Mouse (Mus musculus): ENCODE results near the gene Mfap4.

The Mfap4 gene

DNA sequence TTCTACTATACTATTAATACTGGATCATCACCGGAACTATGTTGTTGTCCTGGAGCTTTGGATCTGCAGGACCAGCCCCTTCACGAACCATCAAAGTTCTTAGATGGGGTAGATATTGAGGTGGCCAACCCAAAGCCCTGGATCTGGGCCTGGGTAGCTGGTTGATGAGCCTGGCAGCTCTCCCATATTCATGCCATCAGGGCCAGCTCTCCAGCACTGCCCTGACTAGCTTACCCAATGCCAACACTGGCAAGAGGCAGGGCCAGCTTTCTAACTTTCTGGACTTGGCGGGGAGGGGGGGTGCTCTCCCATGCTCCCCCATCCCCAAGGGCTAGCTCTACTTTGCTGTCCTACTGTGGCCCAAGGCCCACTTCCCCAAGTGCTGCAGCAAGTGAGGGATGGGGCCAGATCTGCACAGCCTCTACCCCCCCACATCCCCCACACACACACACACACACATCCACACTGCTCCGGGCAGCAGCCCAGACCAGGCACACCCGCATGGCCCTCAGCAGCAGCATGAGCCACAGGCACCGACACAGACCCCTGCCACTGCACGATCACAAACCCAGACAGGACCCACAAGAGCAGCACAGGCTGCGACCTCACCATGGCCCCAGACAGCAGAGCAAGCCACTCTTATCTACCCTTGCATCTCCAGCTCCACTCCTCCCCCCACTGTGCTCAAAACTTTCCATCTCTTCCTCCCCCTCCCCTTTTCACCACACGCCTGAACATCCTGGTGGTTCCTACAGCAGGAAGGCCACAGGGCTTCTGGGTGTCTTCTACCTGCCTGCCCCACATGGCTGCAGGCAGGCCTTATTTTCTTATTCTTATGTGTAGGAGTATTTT lies 3.8 kb upstream of the Mfap4 start:
- DNase-seq (ENCODE audit: low spot score in 2 of 2): no peak

DNA sequence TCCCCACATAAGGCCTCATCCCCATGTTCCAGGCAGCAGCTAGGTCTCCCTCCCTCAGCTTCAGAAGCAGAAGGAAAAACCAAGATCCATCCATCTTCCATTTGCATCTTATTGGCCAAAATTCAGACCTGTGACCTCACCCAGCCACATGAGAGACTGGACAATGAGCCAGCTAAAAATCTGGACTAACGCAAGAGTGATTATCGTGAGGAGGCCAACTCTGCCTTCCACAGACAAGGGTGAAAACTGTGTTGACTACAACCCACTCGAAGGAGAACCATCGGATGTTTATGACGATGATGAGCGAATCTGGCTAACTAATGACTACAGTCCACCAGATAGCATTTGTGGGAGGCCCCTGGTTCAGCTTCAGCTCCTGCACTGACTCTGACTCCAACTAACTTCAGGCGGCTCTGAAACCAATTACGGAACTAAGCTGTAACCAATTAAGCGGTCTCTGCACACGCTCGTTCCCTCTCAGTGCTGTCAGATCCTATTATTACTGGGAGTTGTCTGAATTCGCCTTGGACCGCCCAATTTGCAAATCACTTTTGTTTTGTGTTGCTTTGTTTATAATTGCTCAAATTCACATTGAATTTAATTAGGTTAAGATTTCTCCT lies 1.9 kb upstream of the Mfap4 start:
- no peak for DNase-seq (ENCODE audit: low spot score in 2 of 2)

DNA sequence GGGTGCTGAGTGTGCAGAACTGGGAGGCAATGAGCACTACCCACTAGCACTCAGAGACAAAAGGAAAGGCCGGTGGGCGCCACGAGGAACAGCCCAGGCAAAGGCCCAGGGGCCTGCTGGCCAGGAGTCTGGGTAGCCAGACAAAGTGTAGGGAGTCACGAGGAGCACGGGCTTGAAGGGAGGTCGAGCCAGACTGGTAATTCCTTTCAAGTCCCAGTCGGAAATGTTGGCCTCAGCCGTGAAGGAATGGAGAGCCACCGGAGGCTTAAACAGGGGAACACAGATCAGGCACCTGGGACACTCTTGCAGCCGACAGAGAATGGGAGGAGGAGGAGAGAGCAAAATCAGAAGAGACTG lies 997 bp upstream of the Mfap4 start:
- no peak for DNase-seq (ENCODE audit: low spot score in 2 of 2)

DNA sequence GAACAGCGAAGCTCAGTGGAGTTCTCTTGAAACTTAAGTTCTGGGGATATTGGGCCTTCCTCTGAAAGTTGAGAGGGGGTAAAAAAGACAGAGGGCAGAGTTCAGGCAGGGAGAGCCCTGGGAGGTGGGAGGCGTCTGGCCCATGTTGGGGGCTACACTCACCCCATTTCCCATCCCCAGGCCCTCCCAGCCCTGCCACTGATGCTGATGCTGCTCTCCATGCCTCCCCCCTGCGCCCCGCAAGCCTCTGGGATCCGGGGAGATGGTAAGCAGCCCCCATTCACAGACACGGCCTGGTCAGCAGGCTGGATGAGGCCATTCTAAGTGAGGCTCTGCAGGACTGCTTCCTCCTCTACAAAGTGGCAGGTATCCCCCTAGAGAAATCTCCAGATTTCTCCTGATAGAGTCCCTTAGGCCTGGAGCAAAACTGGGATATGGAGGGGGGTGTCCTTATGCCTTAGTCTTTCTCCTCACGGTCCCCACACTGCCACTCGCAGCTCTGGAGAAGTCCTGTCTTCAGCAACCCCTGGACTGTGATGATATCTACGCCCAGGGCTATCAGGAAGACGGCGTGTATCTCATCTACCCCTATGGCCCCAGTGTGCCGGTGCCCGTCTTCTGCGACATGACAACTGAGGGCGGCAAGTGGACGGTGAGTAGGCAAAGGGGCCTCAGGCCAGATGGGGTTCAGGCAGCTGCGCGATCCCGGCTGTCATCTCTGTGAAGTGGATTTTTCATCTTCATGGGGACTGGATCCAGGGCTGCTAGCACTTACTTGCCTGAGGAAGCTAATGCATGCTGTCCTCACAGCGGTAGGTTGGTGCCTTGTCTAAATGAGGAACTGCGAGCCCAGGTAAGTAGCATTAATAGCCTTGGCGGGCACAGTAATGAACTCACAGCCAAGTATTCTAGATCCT lies 568 bp downstream of the Mfap4 start:
- no peak for DNase-seq (ENCODE audit: low spot score in 2 of 2)

DNA sequence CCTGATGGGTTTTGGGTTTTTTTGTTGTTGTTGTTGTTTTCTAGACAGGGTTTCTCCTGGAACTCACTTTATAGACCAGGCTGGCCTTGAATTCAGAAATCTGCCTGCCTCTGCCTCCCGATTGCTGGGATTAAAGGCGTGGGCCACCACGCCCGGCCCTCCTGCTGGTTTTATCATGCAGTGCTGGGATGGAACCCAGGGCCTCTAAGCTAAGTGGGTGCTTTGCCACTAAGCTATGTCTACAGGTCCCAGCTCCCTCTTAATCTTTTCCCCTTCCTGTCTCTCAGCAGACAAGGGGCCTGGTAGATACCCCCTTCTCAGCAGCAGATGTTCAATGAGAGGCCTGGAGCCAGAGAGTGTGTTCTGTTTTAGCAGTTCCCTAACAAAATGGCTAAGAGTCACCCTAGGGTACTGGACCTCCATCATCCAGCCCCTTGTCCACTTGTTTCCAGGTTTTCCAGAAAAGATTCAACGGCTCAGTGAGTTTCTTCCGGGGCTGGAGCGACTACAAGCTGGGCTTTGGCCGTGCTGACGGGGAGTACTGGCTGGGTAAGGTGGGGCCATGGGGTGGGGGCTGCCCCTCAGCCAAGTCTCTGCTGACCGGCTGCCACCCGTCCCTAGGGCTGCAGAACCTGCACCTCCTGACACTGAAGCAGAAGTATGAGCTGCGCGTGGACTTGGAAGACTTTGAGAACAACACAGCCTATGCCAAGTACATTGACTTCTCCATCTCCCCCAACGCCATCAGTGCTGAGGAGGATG lies 1.4 kb downstream of the Mfap4 start:
- no peak for DNase-seq (ENCODE audit: low spot score in 2 of 2)

DNA sequence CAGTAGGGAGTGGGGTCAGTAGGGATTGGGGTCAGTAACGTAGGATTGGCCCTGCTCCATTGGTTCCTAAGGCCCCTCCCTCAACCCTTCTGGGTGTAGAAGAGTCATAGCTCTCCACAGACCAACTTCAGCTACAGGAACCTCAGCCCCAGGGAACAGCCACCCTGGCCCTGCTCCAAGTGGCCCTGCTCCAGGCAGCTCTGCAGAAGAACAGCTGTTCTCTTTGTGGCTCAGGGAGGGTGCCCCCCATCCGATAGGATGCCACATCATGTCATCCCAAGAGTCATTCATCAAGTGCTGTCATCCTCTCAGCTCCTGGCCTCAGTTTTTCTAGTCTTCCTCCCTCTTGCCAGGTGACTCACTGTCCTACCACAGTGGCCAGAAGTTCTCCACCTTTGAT lies 2.2 kb downstream of the Mfap4 start:
- peak in 1 of 2 experiments; percentile 65 for DNase-seq (ENCODE audit: low spot score in 2 of 2)

DNA sequence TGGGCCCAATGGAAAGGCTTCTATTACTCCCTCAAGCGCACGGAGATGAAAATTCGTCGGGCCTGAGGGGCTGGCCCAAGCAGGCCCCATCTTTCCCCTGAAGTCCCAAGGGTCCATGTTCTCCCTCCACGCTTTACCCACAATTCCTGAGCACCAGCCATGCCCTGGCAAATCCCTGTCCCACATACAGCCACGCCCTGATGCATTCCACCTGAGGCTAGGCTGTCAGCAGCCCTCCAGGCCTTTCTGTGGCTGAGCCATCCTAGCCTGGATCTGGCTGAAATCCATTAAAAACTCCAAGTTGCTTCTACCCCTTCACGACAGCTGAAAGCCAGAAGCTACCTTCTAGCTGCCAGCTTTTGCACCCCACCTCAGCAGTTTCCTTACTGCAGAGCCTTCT lies 2.7 kb downstream of the Mfap4 start:
- DNase-seq (ENCODE audit: low spot score in 2 of 2): no peak

DNA sequence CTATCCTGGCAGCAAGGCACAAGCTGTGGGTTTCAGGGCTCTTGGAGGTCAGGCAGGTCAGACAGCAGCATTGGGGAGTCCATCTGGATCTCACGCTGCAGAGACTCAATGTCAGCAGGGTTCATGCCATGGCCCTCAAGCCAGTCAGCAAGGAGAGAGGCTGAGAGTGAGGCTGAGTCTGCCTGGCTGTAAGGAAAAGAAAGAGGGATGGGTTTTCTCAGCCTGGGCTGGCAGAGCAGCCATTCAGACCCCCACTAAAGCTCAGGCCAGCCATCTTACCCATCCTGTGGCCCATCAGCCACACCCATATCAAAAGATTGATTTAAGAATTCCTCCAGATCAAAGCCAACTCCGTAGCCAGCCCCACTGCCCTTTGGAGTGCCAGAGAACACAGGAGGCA lies 3.9 kb downstream of the Mfap4 start:
- no peak for DNase-seq (ENCODE audit: low spot score in 2 of 2)

DNA sequence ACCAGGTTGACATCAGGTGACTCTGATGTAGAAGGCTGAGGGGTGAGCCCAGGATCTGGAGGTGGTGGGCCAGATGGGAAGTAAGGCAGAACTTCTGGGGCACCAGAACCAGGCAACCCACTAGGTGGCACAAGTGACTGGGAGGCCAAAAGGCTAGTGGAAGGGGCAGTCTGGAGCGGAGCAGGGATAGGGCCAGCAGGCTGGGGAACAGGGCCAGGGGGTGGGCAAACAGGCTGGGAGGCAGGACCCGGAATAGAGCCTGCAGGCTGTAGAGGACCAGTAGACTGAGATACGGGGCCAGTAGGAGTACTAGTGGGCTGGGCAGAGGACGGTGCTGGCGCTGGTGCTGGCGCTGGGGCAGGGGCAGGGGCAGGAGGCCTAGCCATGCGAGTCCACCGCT lies 4.6 kb downstream of the Mfap4 start:
- no peak for DNase-seq (ENCODE audit: low spot score in 2 of 2)

DNA sequence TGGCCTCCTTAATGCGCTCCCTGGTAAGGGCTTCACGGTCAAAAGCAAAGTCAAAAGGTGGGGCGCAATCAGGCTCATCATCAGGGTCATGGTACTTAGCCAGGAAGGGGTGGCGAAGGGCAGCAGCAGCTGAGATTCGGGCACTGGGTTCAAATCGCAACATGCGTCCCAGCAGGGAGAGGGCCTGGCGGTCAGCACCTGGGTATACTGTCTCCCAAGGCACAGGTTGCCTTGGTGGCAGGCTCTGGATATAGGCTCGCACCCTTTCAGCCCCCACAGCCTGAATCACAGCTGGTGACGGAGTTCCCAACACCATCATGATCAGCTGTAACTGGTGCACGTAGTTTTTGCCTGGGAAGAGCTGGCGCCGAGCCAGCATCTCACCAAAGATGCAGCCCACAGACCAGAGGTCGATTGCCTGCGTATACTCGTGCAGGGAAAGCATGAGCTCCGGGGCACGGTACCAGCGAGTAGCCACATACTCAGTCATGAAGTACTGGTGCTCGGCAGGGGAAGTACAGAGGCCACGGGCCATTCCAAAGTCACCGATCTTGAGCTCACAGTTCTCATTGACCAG lies 5.8 kb downstream of the Mfap4 start:
- no peak for DNase-seq (ENCODE audit: low spot score in 2 of 2)

DNA sequence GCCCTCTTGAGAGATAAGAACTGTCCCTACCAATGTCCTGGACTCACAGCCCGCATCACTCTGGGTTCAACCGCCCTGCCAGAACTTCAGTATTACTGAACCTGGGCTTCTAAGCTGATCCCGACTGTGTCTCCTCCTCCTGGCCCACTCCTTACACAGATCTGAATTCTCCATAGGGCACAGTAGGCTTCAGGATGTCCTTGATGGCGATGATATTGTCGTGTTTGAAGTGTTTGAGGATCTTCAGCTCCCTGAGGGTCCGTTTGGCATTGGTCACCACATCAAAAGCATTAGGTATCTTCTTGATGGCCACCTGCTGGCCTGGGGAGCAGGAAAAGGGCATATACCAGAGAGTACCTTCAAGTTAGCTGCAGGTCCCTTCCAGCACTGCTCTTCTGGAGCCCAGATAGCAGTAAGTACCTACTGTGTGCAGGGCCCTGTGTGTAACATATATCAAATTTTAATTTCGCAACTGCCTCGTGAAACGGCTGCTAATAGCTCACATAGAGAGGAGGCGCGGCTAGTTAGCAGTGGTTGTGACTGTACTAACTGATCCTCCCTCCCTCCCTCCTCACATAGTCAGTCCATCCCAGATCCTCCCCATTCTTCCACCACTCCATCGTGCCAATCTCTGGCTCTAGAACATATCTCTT lies 7.6 kb downstream of the Mfap4 start:
- no peak for DNase-seq (ENCODE audit: low spot score in 2 of 2)

DNA sequence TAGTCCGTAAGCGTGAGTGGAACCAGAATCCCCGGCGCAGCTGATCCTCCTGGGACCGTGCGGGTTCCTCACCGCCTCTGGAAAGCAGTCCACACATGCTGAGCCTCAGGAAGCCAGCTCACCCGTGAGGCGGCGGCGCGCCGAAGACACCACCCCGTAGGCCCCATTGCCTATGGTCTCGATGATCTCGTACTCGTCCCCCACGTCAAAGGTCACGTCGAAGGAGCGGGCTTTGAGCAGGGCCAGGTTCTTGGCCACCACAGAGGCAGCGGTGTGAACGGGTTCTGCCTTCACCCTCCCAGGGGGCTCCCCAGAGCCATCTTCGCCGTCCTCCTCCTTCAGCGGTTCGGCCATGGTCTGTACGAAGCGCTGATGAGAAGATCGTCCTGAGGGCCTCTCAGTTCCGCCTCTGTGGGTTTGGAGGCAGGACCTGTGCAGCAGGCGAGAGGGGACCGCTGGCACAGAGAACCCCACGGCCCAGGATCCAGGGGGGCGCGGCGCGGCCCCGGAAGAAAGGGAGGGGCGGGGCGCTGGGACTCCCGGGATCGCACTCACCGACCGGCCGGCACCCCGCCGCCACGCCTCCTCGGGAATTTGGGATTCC lies 8.4 kb downstream of the Mfap4 start:
- no peak for DNase-seq (ENCODE audit: low spot score in 2 of 2)

DNA sequence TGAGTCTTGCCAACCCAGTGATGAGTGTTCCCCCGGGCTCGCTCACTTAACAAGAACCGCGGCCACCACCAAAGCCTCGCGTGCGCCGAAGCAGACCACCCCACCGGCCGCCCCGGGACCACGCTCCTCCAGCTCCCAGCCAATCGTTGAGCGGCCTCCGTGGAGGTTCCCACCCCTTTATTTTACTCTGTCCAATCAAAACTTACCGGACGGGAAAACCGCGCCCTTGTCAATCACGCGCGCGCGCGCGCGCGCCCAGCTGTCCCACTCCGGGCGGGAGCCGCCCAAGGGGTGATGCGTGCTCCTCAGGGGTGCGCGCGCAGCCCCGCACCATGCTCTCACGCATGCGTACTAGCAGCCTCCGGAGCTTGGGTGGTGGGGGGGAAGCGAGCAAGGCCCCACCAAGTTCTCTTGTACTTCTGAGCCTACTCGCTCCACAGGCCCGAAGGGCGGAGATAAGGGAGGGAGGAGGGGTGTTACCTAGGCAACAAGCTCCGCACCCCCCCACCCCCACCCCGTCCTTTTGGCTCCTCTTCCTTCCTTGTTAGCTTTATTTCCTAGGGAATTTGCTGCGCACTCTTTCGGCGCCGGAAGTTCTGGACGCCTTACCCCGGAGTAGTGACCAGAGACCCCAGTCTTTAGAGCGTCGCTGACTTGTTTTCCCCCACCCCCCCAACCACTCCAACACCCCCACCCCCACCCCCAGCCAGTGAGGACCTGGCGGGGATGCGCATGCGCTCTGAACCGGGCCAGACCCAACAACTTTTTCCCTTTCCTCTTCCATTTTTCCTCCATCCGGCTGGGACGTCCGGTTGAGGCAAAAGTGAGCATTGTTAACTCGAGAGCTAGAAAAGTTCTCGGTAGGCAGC lies 9.1 kb downstream of the Mfap4 start, which contains the start of gene Mapk7:
Mapk7 (minus strand) TSS at position 278 of the 869 bp plus-strand sequence.
- peak; percentile 95 to 96 for DNase-seq (ENCODE audit: low spot score in 2 of 2)

DNA sequence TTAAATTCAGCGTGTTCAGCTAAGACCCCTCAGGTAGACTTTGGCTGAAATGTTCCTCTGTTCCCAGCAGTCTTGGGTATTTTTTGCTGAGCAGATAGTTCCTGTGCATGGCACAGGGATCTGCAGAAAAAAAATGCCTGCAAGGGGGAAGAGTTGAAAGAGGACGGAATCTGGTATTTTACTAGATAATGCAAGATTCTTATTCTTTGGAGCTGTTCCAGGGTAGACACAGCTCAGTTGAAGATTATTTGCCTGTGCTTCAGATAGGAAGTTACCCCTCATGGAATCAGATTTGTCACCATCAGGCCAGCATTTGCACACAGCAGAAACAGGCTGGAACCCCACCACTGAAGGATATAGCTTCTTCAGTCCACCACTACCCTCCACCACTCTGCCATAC lies 10.3 kb downstream of the Mfap4 start:
- no peak for DNase-seq (ENCODE audit: low spot score in 2 of 2)

DNA sequence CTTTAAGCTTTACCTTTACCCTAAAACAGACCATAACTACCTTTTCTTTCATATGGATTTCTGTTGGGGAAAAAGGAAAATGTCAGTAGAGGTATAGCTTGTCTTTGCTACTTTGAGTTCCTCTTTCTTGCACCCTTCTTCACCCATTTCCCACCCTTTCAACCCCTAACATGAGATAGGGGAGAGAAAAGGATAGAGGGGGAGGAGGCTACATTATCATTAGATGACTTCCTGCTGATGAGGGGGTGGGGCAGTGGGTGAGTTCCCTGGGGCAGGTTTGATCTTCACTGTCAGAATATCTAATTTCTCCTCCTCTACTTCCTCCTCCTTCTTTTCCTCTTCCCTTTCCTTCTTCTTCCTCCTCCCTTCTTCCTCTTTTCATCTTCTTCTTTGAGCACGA lies 12.3 kb downstream of the Mfap4 start:
- no peak for DNase-seq (ENCODE audit: low spot score in 2 of 2)

DNA sequence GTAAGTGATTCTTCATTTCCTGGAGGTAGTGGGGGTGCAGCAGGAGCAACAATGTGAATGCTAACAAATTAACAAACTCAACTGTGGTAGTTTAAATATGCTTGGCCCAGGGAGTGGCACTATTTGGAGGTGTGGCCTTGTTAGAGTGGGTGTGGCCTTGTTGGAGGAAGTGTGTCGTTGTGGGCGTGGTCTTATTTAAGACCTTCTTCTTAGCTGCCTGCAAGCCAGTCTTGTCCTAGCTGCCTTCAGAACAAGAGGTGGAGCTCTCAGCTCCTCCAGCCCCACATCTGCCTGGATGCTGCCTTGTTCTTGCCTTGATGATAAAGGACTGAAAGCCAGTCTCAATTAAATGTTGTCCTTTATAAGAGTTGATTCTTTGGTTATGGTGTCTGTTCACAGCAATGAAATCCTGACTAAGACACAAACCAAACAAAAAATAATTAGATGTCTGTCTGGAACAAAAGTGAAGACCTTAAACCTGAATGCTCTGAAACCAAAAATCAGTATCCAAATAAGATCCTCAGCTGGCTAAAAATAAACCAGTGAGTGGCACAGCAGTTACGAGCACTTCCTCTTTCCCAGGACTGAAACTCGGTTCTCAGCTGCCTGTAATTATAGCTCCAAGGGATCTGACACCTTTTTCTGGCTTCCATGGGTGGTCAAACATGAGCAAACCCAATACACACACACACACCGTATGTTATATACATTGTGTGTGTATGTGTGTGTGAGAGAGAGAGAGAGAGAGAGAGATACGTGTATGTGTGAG lies 13.7 kb downstream of the Mfap4 start:
- DNase-seq (ENCODE audit: low spot score in 2 of 2): no peak

DNA sequence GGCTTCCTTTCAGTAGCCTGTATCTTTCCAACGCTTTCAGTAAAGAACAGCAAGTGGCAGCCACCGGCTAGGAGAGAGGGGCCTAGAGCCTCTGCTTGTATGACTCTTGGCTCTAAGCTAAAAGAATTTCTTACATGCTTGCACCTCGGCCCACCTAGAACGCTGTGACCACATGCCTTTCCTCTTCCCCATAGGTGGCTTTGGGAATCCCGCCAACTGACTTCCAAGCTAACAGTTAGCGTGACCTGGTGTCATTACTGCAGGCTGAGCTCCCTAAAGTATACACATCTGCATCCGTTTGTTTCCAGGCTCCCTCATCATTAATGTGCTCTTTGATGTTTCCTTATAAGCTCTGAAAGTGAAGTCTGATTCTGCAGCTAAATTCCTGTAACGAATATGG lies 18.7 kb downstream of the Mfap4 start:
- no peak for DNase-seq (ENCODE audit: low spot score in 2 of 2)

DNA sequence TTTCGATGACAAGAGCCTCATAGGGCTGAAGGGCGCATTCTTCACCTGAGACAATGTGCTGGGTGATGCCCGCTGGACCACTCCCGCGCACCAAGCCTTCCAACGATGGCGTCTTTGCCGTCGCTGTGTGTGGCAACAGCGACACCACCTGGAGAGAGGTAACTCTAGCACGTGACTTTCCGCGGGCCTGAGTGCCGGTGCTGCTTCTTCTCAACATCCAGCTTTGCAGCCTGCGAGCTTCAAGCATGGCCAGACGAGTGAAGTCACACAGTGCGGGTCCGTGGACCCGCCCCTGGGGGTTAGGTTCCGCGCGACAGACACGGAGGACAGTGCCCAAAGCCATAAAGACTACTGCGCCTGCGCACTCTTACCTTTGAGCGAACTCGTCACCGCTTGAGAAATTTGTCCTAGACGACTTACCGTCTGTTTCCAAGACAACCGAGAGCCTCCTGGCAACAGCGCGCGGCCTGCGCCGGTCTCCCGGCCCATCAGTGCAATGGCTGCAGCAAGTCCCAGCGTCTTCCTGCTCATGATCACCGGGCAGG lies 19.6 kb downstream of the Mfap4 start, which contains the start of gene B9d1:
B9d1 (plus strand) TSS at position 432 of the 545 bp plus-strand sequence.
- peak; percentile 95 to 96 for DNase-seq (ENCODE audit: low spot score in 2 of 2)

Data from frontal cortex, postnatal 10 days (tissue).